Mouse (Mus musculus) heart, adult 2 months (tissue): ENCODE data around the gene Heatr9.

ENCODE experiments used
- CTCF ChIP-seq: fragments of 200-600 bp; IDR thresholded peaks from 2 replicates; pipeline ENCODE4 v1.8.1; 2022; ENCODE audit warnings: antibody characterized with exemption, mild to moderate bottlenecking, moderate library complexity
- EP300 ChIP-seq: fragments of 200-500 bp; IDR thresholded peaks from 2 replicates; pipeline ENCODE4 v1.6.1; 2011; ENCODE audit warnings: low read depth, low read length, control low read depth; ENCODE audit not compliant: insufficient read depth
- POLR2A ChIP-seq: fragments of 200-500 bp; IDR thresholded peaks from 2 replicates; pipeline ENCODE4 v1.6.1; 2011; ENCODE audit warnings: mild to moderate bottlenecking, low read depth, low read length, control low read depth; ENCODE audit not compliant: insufficient read depth

- no peak for TF ChIP-seq CTCF
- no peak for TF ChIP-seq POLR2A
- no peak for TF ChIP-seq EP300
These were observed 50.2 kb downstream of the Heatr9 start for GRCm38 (mm10) chr11:83471766-83472165.
